Mouse (Mus musculus): ENCODE results near the gene Acsl3. TPM values are rescaled to one million over a fixed set of nuclear protein-coding genes. Genes with fewer than 3 reads are reported as not detected.

Gene Acsl3
- total and polyA plus RNA-seq, 2 experiments from 2014 or later: 47.5 to 117 TPM

DNA sequence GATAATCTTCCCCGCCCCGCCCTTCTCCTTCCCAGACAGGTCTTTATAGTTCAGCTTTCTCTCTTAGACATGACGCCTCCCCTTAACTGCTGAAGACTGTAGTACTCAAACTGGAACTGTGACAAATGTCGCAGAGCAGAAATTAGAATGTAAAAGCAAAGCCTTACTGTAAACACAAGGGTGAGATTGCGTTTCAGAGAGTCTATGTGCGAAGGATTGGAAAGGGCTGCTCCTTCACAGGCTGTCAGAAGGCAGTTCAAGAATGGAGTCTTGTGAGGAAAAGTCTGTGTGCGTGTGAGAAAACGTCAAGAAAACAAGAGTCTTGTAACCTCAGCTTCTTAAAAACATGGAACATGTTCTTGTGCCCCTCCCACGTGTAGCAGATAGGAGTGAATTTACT lies 74.7 kb downstream of the Acsl3 start:
- Histone ChIP-seq H3K27ac (ENCODE audit: low read depth) (no peak overlapping the region), H3K4me2 (ENCODE audit: low read depth, low read length) (no peak overlapping the region), H3K27me3 (ENCODE audit: control insufficient read depth, insufficient read depth, low read length) (no peaks in the 10 kb centered on the region), H3K9ac (replicated peaks; ENCODE audit: low read depth, low read length) (no peak overlapping the region), H3K4me1 (ENCODE audit: control insufficient read depth, insufficient read depth) (no peaks in the 10 kb centered on the region), H3K36me3 (replicated peaks; ENCODE audit: control insufficient read depth, insufficient read depth, low read length) (no peaks in the 10 kb centered on the region), H3K4me3 (ENCODE audit: low read depth, low read length) (no peak overlapping the region), H3K9me3 (replicated peaks; ENCODE audit: control insufficient read depth, low read length) (0 out of 2 replicates have a peak, but pooled peaks cover 4% of the 10 kb centered on the region)
- no peak for ATAC-seq (ENCODE audit: insufficient read depth, low read depth)
- no peak for DNase-seq (ENCODE audit: low spot score)
- WGBS: 81% methylated on average over 9 of the region's 9 CpGs
- no peak for TF ChIP-seq EP300 (IDR thresholded peaks at IDR 0.05; ENCODE audit: low read depth)

DNA sequence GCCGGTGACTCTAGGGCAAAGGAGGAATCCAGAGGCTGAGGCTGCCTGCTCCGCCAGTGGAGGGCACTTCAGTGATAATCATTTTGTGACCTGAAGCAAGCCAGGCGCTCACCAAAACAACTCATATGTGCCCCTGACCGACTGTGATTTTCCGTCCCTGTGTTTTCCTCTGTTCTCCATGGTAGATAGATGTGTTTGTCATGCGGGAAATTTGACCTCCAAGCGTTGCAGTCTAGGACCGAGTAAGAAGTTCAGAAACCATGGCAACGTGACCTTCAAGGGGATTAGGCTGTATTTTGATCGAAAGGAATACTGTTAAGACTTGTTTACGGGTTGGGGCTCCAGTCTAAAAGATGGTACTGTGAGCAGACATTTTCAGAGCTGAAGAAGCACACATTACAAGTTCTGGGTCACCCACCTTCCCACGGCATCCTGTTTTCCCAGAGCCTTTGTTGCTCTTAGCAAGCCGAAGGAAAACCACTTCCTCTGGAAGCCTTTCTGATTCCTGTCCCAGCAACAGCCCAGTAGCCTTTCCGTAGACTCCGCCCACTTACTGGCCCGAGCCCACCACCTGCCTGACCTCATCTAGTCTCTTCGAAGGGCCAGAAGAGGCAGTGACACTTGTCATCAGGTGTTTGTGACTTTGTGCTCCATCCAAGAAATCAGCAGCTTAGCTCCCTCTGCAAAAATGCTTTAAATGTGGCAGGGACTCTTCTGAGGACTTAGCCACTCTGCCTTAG lies 76.8 kb downstream of the Acsl3 start:
- no peak overlapping the region for H3K27ac ChIP-seq (ENCODE audit: low read depth)
- no peak for ATAC-seq (ENCODE audit: insufficient read depth, low read depth)

GRCm38 (mm10) chr1:78737646-78738045 lies 80.0 kb downstream of the Acsl3 start:
- no peak overlapping the region for H3K4me3 ChIP-seq (ENCODE audit: low read depth, low read length)
- H3K4me2 ChIP-seq (ENCODE audit: low read depth, low read length): no peak overlapping the region
- peaks cover 4% of the 10 kb centered on the region for H3K4me1 ChIP-seq (ENCODE audit: control insufficient read depth, insufficient read depth)
- no peaks in the 10 kb centered on the region for H3K27me3 ChIP-seq (ENCODE audit: control insufficient read depth, insufficient read depth, low read length)
- H3K36me3 ChIP-seq (replicated peaks; ENCODE audit: control insufficient read depth, insufficient read depth, low read length): no peaks in the 10 kb centered on the region
- WGBS: 38% methylated on average over 5 of the region's 5 CpGs
- DNase-seq (ENCODE audit: low spot score): peak; percentile 18
- ATAC-seq (ENCODE audit: insufficient read depth, low read depth): no peak
- 0 out of 2 replicates have a peak, but pooled peaks cover 3% of the 10 kb centered on the region for H3K9me3 ChIP-seq (replicated peaks; ENCODE audit: control insufficient read depth, low read length)
- H3K27ac ChIP-seq (ENCODE audit: low read depth): no peak overlapping the region
- no peak for TF ChIP-seq CTCF (IDR thresholded peaks at IDR 0.05; ENCODE audit: low read depth)
- no peak for TF ChIP-seq EP300 (IDR thresholded peaks at IDR 0.05; ENCODE audit: low read depth)
- no peak overlapping the region for H3K9ac ChIP-seq (replicated peaks; ENCODE audit: low read depth, low read length)

More for the DNA sequence above, 76.8 kb downstream of the Acsl3 start:
- Histone ChIP-seq H3K36me3 (replicated peaks; ENCODE audit: control insufficient read depth, insufficient read depth, low read length) (no peaks in the 10 kb centered on the region), H3K4me1 (ENCODE audit: control insufficient read depth, insufficient read depth) (peaks cover 4% of the 10 kb centered on the region), H3K4me2 (ENCODE audit: low read depth, low read length) (no peak overlapping the region), H3K9ac (replicated peaks; ENCODE audit: low read depth, low read length) (no peak overlapping the region), H3K9me3 (replicated peaks; ENCODE audit: control insufficient read depth, low read length) (0 out of 2 replicates have a peak, but pooled peaks cover 4% of the 10 kb centered on the region), H3K4me3 (ENCODE audit: low read depth, low read length) (no peak overlapping the region), H3K27me3 (ENCODE audit: control insufficient read depth, insufficient read depth, low read length) (no peaks in the 10 kb centered on the region)
- WGBS: 50% methylated on average over 17 of the region's 17 CpGs
- peak; percentile 16 for DNase-seq (ENCODE audit: low spot score)
- TF ChIP-seq CTCF (IDR thresholded peaks at IDR 0.05; ENCODE audit: low read depth) (peak; percentile 28), EP300 (IDR thresholded peaks at IDR 0.05; ENCODE audit: low read depth) (no peak)

- Histone ChIP-seq H3K9ac (replicated peaks; ENCODE audit: low read depth, low read length) (no peak overlapping the region), H3K36me3 (replicated peaks; ENCODE audit: control insufficient read depth, insufficient read depth, low read length) (no peaks in the 10 kb centered on the region), H3K4me3 (ENCODE audit: low read depth, low read length) (no peak overlapping the region), H3K27me3 (ENCODE audit: control insufficient read depth, insufficient read depth, low read length) (no peaks in the 10 kb centered on the region), H3K4me1 (ENCODE audit: control insufficient read depth, insufficient read depth) (peaks cover 12% of the 10 kb centered on the region), H3K4me2 (ENCODE audit: low read depth, low read length) (no peak overlapping the region), H3K9me3 (replicated peaks; ENCODE audit: control insufficient read depth, low read length) (no peaks in the 10 kb centered on the region), H3K27ac (ENCODE audit: low read depth) (no peak overlapping the region)
- WGBS: 92% methylated on average over 11 of the region's 11 CpGs
- DNase-seq (ENCODE audit: low spot score) (no peak), ATAC-seq (ENCODE audit: insufficient read depth, low read depth) (no peak)
- TF ChIP-seq EP300 (IDR thresholded peaks at IDR 0.05; ENCODE audit: low read depth) (no peak), CTCF (IDR thresholded peaks at IDR 0.05; ENCODE audit: low read depth) (no peak)
These were observed 83.1 kb downstream of the Acsl3 start for GRCm38 (mm10) chr1:78740676-78741075.

GRCm38 (mm10) chr1:78742198-78742597 lies 84.6 kb downstream of the Acsl3 start:
- no peak overlapping the region for H3K4me3 ChIP-seq (ENCODE audit: low read depth, low read length)
- no peak overlapping the region for H3K27ac ChIP-seq (ENCODE audit: low read depth)
- H3K4me1 ChIP-seq (ENCODE audit: control insufficient read depth, insufficient read depth): peaks cover 17% of the 10 kb centered on the region
- no peaks in the 10 kb centered on the region for H3K27me3 ChIP-seq (ENCODE audit: control insufficient read depth, insufficient read depth, low read length)
- ATAC-seq (ENCODE audit: insufficient read depth, low read depth): no peak
- H3K9ac ChIP-seq (replicated peaks; ENCODE audit: low read depth, low read length): no peak overlapping the region
- TF ChIP-seq EP300 (IDR thresholded peaks at IDR 0.05; ENCODE audit: low read depth) (no peak), CTCF (IDR thresholded peaks at IDR 0.05; ENCODE audit: low read depth) (no peak)
- 83% methylated on average over 12 of the region's 12 CpGs for WGBS
- no peak overlapping the region for H3K4me2 ChIP-seq (ENCODE audit: low read depth, low read length)
- no peaks in the 10 kb centered on the region for H3K9me3 ChIP-seq (replicated peaks; ENCODE audit: control insufficient read depth, low read length)
- no peak for DNase-seq (ENCODE audit: low spot score)
- H3K36me3 ChIP-seq (replicated peaks; ENCODE audit: control insufficient read depth, insufficient read depth, low read length): no peaks in the 10 kb centered on the region

DNA sequence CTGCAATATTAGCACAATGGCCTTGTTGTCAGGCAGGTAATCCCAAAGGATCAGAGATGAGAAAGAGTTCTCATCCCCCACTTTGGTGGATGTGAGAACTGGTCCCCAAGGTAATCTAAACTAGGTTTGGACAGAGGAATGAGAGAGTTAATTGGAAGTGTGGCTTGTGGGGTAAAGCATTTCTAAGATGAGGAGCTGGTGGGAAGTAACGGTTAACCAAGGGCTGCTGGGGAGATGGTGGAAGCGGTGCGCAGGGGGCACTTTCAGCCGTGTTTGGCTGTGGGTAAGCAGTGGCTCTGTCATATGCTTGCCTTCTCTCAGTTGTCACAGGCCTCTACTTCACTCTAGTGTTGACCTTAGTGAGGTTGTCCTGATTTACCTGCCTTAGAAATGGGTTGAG lies 85.7 kb downstream of the Acsl3 start:
- WGBS: 87% methylated on average over 4 of the region's 4 CpGs
- no peak for ATAC-seq (ENCODE audit: insufficient read depth, low read depth)

More for the DNA sequence above, 85.7 kb downstream of the Acsl3 start:
- Histone ChIP-seq H3K4me3 (ENCODE audit: low read depth, low read length) (no peak overlapping the region), H3K9ac (replicated peaks; ENCODE audit: low read depth, low read length) (no peak overlapping the region), H3K4me1 (ENCODE audit: control insufficient read depth, insufficient read depth) (peaks cover 13% of the 10 kb centered on the region), H3K27me3 (ENCODE audit: control insufficient read depth, insufficient read depth, low read length) (no peaks in the 10 kb centered on the region), H3K4me2 (ENCODE audit: low read depth, low read length) (no peak overlapping the region), H3K27ac (ENCODE audit: low read depth) (no peak overlapping the region), H3K9me3 (replicated peaks; ENCODE audit: control insufficient read depth, low read length) (no peaks in the 10 kb centered on the region), H3K36me3 (replicated peaks; ENCODE audit: control insufficient read depth, insufficient read depth, low read length) (no peaks in the 10 kb centered on the region)
- no peak for DNase-seq (ENCODE audit: low spot score)
- no peak for TF ChIP-seq CTCF (IDR thresholded peaks at IDR 0.05; ENCODE audit: low read depth)
- no peak for TF ChIP-seq EP300 (IDR thresholded peaks at IDR 0.05; ENCODE audit: low read depth)
